Mouse (Mus musculus): ENCODE results near the gene Thoc6. TPM values are rescaled to one million over a fixed set of nuclear protein-coding genes. Genes with fewer than 3 reads are reported as not detected.
A peak's percentile ranks its signal among the peaks of the same experiment; 100 is the strongest.

The Thoc6 gene
- polyA plus RNA-seq, 1 experiment, result not detected

DNA sequence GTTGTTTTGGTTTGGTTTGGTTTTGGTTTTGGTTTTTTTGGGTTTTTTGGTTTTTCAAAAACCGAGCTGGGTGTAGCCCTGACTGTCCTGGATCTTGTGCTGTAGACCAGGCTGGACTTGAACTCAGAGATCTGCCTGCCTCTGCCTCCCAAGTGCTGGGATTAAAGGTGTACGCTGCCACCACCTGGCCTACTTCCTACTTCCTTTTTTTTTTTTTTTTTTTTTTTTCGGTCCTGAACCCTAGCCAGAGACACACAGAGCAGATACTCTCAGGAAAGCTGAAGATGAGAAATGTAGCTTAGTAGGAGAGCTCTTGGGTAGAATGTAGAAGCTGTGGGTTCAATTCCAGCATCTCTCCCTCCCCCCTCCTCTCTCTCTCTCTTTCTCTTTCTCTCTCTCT lies 15.2 kb downstream of the Thoc6 start:
- 75% methylated on average over 3 of the region's 3 CpGs for WGBS
- Histone ChIP-seq H3K4me3 (ENCODE audit: insufficient read depth, low read depth, low read length) (no peak overlapping the region), H3K4me1 (ENCODE audit: control insufficient read depth, insufficient read depth, low read length) (peaks cover 3% of the 10 kb centered on the region; the same call in 1 of the 2 replicates), H3K27ac (ENCODE audit: insufficient read depth, low read depth, low read length) (no peak overlapping the region)
- TF ChIP-seq POLR2A (IDR thresholded peaks at IDR 0.05; ENCODE audit: insufficient read depth, low read depth, low read length) (no peak), CTCF (IDR thresholded peaks at IDR 0.05; ENCODE audit: insufficient read depth, low read depth, low read length) (no peak)

DNA sequence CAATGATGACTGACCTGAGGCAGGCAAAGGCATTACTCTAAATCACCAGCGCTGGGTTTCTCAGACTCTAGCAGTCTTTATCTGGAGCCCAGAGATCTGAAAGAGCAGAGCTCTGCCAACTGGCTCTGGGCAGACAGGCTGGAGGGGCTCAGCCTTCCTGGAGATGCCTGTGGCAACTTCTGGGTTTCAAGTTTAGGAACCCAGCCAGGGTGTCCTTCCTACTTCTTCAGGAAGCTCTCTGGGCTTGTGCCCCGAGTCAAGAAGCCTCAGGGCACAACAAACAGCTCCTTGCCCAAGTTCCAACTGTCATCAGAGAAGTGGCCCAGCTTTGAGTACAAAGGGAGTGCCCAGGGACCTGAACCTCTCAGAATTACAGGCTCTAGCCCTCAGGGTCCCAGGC lies 19.3 kb downstream of the Thoc6 start:
- no peaks in the 10 kb centered on the region for H3K4me1 ChIP-seq (ENCODE audit: control insufficient read depth, insufficient read depth, low read length)
- 51% methylated on average over 2 of the region's 2 CpGs for WGBS
- no peak overlapping the region for H3K4me3 ChIP-seq (ENCODE audit: insufficient read depth, low read depth, low read length)
- TF ChIP-seq CTCF (IDR thresholded peaks at IDR 0.05; ENCODE audit: insufficient read depth, low read depth, low read length), result no peak
- TF ChIP-seq POLR2A (IDR thresholded peaks at IDR 0.05; ENCODE audit: insufficient read depth, low read depth, low read length), result no peak
- H3K27ac ChIP-seq (ENCODE audit: insufficient read depth, low read depth, low read length), result no peak overlapping the region

- no peak for TF ChIP-seq CTCF (IDR thresholded peaks at IDR 0.05; ENCODE audit: insufficient read depth, low read depth, low read length)
- TF ChIP-seq POLR2A (IDR thresholded peaks at IDR 0.05; ENCODE audit: insufficient read depth, low read depth, low read length), result no peak
- Histone ChIP-seq H3K4me3 (ENCODE audit: insufficient read depth, low read depth, low read length) (no peak overlapping the region), H3K27ac (ENCODE audit: insufficient read depth, low read depth, low read length) (no peak overlapping the region), H3K4me1 (ENCODE audit: control insufficient read depth, insufficient read depth, low read length) (no peaks in the 10 kb centered on the region)
- 68% methylated on average over 6 of the region's 6 CpGs for WGBS
These were observed 19.7 kb downstream of the Thoc6 start for GRCm38 (mm10) chr17:23654001-23654400.

GRCm38 (mm10) chr17:23653324-23653723 lies 20.4 kb downstream of the Thoc6 start:
- Histone ChIP-seq H3K4me1 (ENCODE audit: control insufficient read depth, insufficient read depth, low read length) (no peaks in the 10 kb centered on the region), H3K4me3 (ENCODE audit: insufficient read depth, low read depth, low read length) (no peak overlapping the region), H3K27ac (ENCODE audit: insufficient read depth, low read depth, low read length) (no peak overlapping the region)
- 87% methylated on average over 2 of the region's 2 CpGs for WGBS
- no peak for TF ChIP-seq POLR2A (IDR thresholded peaks at IDR 0.05; ENCODE audit: insufficient read depth, low read depth, low read length)
- no peak for TF ChIP-seq CTCF (IDR thresholded peaks at IDR 0.05; ENCODE audit: insufficient read depth, low read depth, low read length)

DNA sequence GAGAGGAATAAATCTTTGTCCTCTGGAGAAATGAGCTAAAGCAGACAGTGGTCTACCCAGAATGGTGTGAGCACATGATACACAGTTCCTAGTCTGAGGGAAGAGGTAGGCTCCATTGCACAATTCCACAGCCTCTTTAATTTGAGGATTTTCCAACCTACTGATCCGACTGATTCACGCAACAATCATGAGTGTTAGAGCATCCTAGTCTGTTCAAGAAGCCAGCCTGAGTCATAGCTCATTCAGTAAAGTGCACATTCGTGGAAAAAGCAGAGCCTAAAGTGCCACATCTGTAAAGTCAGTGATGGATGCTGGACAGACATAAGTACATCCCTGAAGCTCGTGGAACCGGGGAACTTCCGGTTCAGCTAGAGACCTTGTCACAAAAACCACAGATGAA lies 22.3 kb downstream of the Thoc6 start:
- WGBS, result 60% methylated on average over 6 of the region's 6 CpGs
- TF ChIP-seq POLR2A (IDR thresholded peaks at IDR 0.05; ENCODE audit: insufficient read depth, low read depth, low read length), result no peak
- TF ChIP-seq CTCF (IDR thresholded peaks at IDR 0.05; ENCODE audit: insufficient read depth, low read depth, low read length), result no peak

DNA sequence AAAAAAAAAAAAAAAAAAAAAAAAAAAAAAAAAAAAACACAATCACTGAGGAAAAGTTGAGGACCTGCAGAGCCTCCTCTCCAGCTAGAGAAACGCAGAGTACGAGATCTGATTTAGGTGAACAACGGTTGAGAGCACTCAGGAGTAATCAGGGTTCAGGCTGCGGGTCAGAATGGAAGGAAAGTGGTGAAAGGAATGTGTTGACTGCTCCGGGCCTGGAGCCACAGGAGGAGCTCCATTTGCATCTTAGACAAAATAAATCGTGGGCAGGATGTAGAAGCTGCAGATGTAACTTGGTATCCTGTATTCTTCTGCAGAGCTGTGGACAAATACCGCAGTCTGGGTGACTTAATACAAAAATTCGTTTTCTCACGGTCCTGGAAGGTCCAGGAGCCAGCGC lies 27.8 kb downstream of the Thoc6 start:
- Histone ChIP-seq H3K4me3 (ENCODE audit: insufficient read depth, low read depth, low read length) (no peak overlapping the region), H3K4me1 (ENCODE audit: control insufficient read depth, insufficient read depth, low read length) (peaks cover 10% of the 10 kb centered on the region; the same call in 1 of the 2 replicates), H3K27ac (ENCODE audit: insufficient read depth, low read depth, low read length) (no peak overlapping the region)
- 57% methylated on average over 10 of the region's 10 CpGs for WGBS
- TF ChIP-seq CTCF (IDR thresholded peaks at IDR 0.05; ENCODE audit: insufficient read depth, low read depth, low read length), result no peak
- no peak for TF ChIP-seq POLR2A (IDR thresholded peaks at IDR 0.05; ENCODE audit: insufficient read depth, low read depth, low read length)

More for the DNA sequence above, 22.3 kb downstream of the Thoc6 start:
- no peaks in the 10 kb centered on the region for H3K4me1 ChIP-seq (ENCODE audit: control insufficient read depth, insufficient read depth, low read length)
- H3K27ac ChIP-seq (ENCODE audit: insufficient read depth, low read depth, low read length), result no peak overlapping the region
- no peak overlapping the region for H3K4me3 ChIP-seq (ENCODE audit: insufficient read depth, low read depth, low read length)

DNA sequence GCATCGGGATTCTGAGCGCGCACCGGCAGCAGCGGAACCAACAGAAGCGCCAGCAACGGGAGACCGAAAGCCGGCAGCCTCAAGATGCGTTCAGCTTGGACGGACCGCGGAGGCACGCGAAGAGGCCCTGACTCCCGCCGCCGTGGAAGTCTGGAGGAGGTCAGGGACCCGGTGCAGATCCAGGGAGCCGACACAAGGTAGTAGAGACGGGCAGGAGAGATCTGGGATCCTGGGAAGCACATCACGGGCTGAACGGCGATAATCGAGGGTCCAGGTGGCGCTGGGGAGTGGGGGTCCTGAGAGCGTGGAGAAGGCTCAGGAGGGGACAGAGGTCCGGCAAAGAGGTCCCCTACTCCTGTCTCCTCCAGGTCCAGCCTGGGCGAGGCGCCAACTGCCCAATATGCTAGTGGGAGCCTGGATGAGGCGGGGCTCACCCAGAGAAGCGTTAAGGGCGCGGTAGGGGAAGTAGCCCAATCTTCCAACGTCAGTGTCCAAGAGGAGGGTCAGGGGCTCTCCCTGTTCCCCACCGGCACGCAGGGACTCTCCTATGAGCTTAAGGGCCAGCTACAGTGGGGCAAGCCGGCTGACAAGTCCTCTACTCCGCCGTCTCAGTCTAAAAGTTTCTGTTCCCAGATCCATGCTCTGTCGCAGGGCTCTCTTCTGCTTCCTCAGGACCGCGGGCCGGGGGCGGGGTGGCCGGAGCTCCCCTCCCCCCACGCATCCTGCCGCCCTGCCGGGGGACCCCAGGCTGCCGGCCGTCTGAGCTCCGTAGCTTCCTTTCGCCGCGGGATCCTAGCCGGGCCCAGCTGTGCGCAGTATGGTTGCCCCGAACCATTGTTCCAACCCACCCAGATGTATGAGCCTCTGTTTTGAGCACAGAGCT lies 28.8 kb downstream of the Thoc6 start, which contains the start of gene Mmp25:
Gene Mmp25 (minus strand): TSS at position 665 of the 883 bp plus-strand sequence.
- Histone ChIP-seq H3K4me1 (ENCODE audit: control insufficient read depth, insufficient read depth, low read length) (peaks cover 10% of the 10 kb centered on the region; the same call in 1 of the 2 replicates), H3K27ac (ENCODE audit: insufficient read depth, low read depth, low read length) (no peak within 1 kb of the TSS), H3K4me3 (ENCODE audit: insufficient read depth, low read depth, low read length) (peak within 1 kb of the TSS; percentile 12)
- TF ChIP-seq CTCF (IDR thresholded peaks at IDR 0.05; ENCODE audit: insufficient read depth, low read depth, low read length) (no peak), POLR2A (IDR thresholded peaks at IDR 0.05; ENCODE audit: insufficient read depth, low read depth, low read length) (no peak)
- WGBS, result 1% methylated on average over 58 of the region's 58 CpGs

- WGBS, result 86% methylated on average over 8 of the region's 8 CpGs
- H3K27ac ChIP-seq (ENCODE audit: insufficient read depth, low read depth, low read length), result no peak overlapping the region
- H3K4me3 ChIP-seq (ENCODE audit: insufficient read depth, low read depth, low read length), result no peak overlapping the region
- H3K4me1 ChIP-seq (ENCODE audit: control insufficient read depth, insufficient read depth, low read length), result peaks cover 5% of the 10 kb centered on the region
- TF ChIP-seq CTCF (IDR thresholded peaks at IDR 0.05; ENCODE audit: insufficient read depth, low read depth, low read length) (no peak), POLR2A (IDR thresholded peaks at IDR 0.05; ENCODE audit: insufficient read depth, low read depth, low read length) (no peak)
These were observed 42.4 kb downstream of the Thoc6 start for GRCm38 (mm10) chr17:23631241-23631640.

Data from olfactory bulb, adult 2 months (tissue).